Mouse (Mus musculus): ENCODE measurements around the gene Nipa2.

DNA sequence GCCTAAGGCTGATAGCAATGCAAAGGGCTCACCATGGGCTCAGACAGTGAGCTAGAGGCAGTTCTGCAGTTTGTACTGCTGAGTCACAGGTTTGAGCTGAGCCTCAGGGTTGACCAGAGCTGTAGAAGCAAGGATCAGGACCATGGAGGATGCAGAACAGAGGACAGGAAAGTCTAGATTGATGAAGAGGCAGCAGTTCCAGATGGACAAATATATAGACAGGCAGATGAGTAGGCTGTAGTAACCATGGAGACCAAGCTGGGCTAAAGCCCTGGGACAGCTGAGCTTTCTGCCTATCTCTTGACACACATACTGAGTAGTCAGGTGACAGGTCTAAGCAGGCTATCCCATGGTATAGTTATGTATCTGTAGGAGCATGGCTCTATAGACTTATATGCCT, 71.5 kb downstream of the Nipa2 start:
- TF ChIP-seq HCFC1 (IDR thresholded peaks at IDR 0.05; ENCODE audit: low read depth, low read length) (no peak), ZC3H11A (IDR thresholded peaks at IDR 0.05; ENCODE audit: low read depth, low read length) (no peak), CTCF (conservative IDR thresholded peaks at IDR 0.05 in 1 of 2, IDR thresholded peaks at IDR 0.05 in 1 of 2; ENCODE audit: low read depth in 2 of 2, low read length in 2 of 2) (no peak), MAZ (IDR thresholded peaks at IDR 0.05; ENCODE audit: low read depth, low read length) (no peak), UBTF (IDR thresholded peaks at IDR 0.05; ENCODE audit: low read depth, low read length) (no peak), ZNF384 (IDR thresholded peaks at IDR 0.05; ENCODE audit: low read depth, low read length) (no peak), RAD21 (IDR thresholded peaks at IDR 0.05; ENCODE audit: low read depth, low read length) (no peak), TCF12 (IDR thresholded peaks at IDR 0.05; ENCODE audit: low read depth, low read length) (no peak), MAX (IDR thresholded peaks at IDR 0.05; ENCODE audit: low read length) (no peak), EP300 (IDR thresholded peaks at IDR 0.05; ENCODE audit: low read length) (no peak), RCOR1 (conservative IDR thresholded peaks at IDR 0.05; ENCODE audit: low read depth, low read length) (no peak), ZMIZ1 (IDR thresholded peaks at IDR 0.05; ENCODE audit: low read depth, low read length) (no peak), POLR2A (IDR thresholded peaks at IDR 0.05; ENCODE audit: low read depth, low read length) (no peak)
